Mouse (Mus musculus) midbrain, embryonic 15.5 days (tissue): ENCODE results near the gene Qpct. TPM values are rescaled to one million over a fixed set of nuclear protein-coding genes. Genes with fewer than 3 reads are reported as not detected.

Experiments used
- ATAC-seq: fragments of 200-750 bp; cut with Nextera tagmentation; replicated peaks from 2 replicates; pipeline ENCODE4 v1.8.0; 2017; ENCODE audit warnings: moderate TSS enrichment
- H3K27ac ChIP-seq: fragments of 300-500 bp; sonication (generic); 2 replicates; pipeline ENCODE4 v1.5.1; 2015; ENCODE audit warnings: mild to moderate bottlenecking, inconsistent platforms
- H3K27me3 ChIP-seq: fragments of 300-500 bp; sonication (generic); replicated peaks from 2 replicates; pipeline ENCODE4 v1.6.1; 2015; ENCODE audit warnings: inconsistent platforms
- H3K36me3 ChIP-seq: fragments of 300-500 bp; sonication (generic); replicated peaks from 2 replicates; pipeline ENCODE4 v1.6.1; 2015; ENCODE audit warnings: inconsistent platforms
- H3K4me1 ChIP-seq: fragments of 300-500 bp; sonication (generic); 2 replicates; pipeline ENCODE4 v1.6.1; 2015; ENCODE audit warnings: inconsistent platforms
- H3K4me2 ChIP-seq: fragments of 300-500 bp; sonication (generic); 2 replicates; pipeline ENCODE4 v1.6.1; 2015; ENCODE audit warnings: inconsistent platforms, mild to moderate bottlenecking, moderate library complexity
- H3K4me3 ChIP-seq: fragments of 300-500 bp; sonication (generic); 2 replicates; pipeline ENCODE4 v1.5.1; 2015; ENCODE audit warnings: mild to moderate bottlenecking, inconsistent platforms
- H3K9ac ChIP-seq: fragments of 300-500 bp; sonication (generic); 2 replicates; pipeline ENCODE4 v1.6.1; 2015; ENCODE audit warnings: mild to moderate bottlenecking, inconsistent platforms
- H3K9me3 ChIP-seq: fragments of 300-500 bp; sonication (generic); 2 replicates; pipeline ENCODE4 v1.6.1; 2016; ENCODE audit warnings: inconsistent platforms
- WGBS: fragments of 180-500 bp; shearing (Covaris S2); methylation state at CpG from one replicate; pipeline ENCODE4 v1.1.7; 2015; ENCODE audit warnings: mixed read lengths; 5-methylcytosine and 5-hydroxymethylcytosine counted together
- polyA plus RNA-seq: library from polyadenylated mRNA; unstranded; fragments of >200 nt; fragmentation: Nextera tagmentation; extraction: Ambion mirVana; gene quantifications from 2 replicates; pipeline ENCODE4 v1.2.1, GENCODE M21; 2015

The Qpct gene
- polyA plus RNA-seq: 17.9 and 19.7 TPM in 2 replicates

DNA sequence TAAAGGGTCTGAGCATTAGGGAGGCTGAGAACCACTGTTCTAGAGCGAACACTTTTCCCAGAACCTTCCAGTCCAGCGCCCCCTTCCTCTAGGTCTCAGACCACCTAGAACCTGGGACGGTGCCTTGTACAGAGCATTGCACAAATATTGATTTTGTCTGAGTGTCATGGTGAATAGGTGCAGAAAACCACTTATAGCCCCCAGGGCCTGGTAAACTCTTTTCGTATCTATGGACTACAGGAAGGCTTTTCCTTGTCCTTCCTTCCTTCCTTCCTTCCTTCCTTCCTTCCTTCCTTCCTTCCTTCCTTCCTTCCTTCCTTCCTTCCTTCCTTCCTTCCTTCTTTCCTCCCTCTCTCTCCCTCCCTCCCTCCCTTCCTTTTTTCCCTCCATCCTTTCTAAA, at the start of gene Qpct:
Gene Qpct (plus strand): TSS at position 301 of the 400 bp plus-strand sequence.
- WGBS: 72% methylated on average over 4 of the region's 4 CpGs
- peak within 1 kb of the TSS; percentile 78 for H3K9ac ChIP-seq
- H3K9me3 ChIP-seq: no peaks in the 10 kb centered on the region
- peak within 1 kb of the TSS; percentile 91 for H3K4me2 ChIP-seq
- H3K4me1 ChIP-seq: peaks cover 9% of the 10 kb centered on the region
- H3K36me3 ChIP-seq: no peaks in the 10 kb centered on the region
- H3K27me3 ChIP-seq: no peaks in the 10 kb centered on the region
- peak; percentile 18; the same call in 1 of the 2 replicates for ATAC-seq
- H3K27ac ChIP-seq: peak within 1 kb of the TSS; percentile 85
- H3K4me3 ChIP-seq: peak within 1 kb of the TSS; percentile 90

DNA sequence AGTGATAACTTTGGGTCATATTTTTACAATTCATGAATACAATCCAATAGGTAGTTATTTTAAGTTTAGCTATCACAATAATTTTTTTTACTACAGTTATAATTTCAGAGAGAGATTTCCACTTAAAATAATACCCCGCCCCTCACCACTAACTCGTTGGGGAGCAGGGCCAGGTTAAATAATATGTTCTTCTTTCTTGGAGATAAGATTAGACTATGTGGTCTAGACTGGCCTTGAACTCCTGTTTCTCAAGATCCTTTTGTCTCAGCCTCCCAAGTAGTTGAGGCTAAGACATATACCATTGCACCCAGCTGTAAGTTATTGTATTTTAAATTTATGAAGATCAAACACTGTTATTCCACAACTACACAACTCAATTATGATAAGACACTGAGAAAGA, 38.1 kb upstream of the Qpct start:
- WGBS: 91% methylated on average over 2 of the region's 2 CpGs
- Histone ChIP-seq H3K27me3 (no peaks in the 10 kb centered on the region), H3K9ac (no peak overlapping the region), H3K27ac (no peak overlapping the region), H3K4me3 (no peak overlapping the region), H3K36me3 (no peaks in the 10 kb centered on the region), H3K4me2 (no peak overlapping the region), H3K4me1 (peaks cover 3% of the 10 kb centered on the region; the same call in 1 of the 2 replicates), H3K9me3 (no peaks in the 10 kb centered on the region)
- no peak for ATAC-seq

DNA sequence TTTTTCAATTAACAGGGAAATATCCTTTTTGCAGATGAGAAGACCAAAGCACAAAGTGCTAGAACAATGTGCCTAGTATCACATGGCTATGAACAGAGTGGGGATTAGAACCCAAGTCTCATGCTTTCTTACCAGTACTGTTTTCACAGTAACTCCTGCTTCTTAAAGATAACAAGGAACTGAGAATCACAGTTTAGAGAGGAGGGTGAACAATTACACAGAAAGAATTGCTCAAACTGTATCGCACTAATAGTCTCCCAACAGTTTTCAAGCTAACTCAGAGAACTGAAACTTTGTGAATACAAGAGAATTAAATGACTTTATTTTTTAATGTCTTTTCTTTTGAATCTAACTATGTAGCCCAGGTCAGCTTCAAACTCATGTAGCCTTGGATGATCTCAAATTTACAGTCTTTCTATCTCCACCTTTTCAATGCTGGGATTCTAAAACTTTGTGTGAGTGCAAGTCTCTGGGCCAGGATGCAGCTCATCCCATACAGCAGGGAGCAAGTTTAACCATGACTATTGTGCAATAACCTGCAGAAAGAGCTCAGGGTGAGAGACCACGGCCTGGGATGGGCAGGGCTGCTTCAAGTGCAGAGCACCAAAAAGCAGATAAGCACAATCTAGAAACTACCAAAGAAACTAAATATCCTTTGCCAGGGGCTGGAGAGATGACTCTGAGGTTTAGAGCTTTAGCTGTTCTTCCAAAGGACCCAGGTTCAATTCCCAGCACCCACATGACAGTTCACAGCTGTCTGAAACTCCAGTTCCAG, 36.6 kb upstream of the Qpct start:
- Histone ChIP-seq H3K4me3 (no peak overlapping the region), H3K4me2 (no peak overlapping the region), H3K27ac (no peak overlapping the region), H3K9me3 (no peaks in the 10 kb centered on the region), H3K27me3 (no peaks in the 10 kb centered on the region), H3K4me1 (peaks cover 16% of the 10 kb centered on the region; the same call in 1 of the 2 replicates), H3K36me3 (no peaks in the 10 kb centered on the region), H3K9ac (no peak overlapping the region)
- 92% methylated on average over 2 of the region's 2 CpGs for WGBS
- no peak for ATAC-seq

DNA sequence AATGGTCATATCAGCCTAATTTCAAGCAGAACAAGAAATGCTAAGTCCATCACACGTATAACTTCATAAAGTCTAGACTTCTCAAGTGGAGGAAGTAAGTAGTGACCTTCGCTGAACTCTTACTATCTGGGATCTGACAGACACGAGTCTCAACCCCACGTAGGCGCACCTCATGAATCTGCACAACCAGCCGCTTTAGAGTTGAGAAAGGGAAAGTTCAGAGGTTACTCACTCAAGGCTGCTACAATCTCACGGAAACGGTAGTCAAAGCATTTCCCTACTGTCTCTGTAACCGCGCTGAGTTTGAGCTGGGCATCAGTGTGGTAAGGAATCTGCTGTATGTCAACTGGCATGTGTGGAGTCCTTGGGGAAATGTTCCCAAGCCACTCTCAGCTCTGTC, 35.9 kb upstream of the Qpct start:
- no peak overlapping the region for H3K4me2 ChIP-seq
- H3K4me3 ChIP-seq: no peak overlapping the region
- no peak for ATAC-seq
- no peak overlapping the region for H3K27ac ChIP-seq
- no peaks in the 10 kb centered on the region for H3K27me3 ChIP-seq
- peaks cover 17% of the 10 kb centered on the region for H3K4me1 ChIP-seq
- H3K36me3 ChIP-seq: no peaks in the 10 kb centered on the region
- WGBS: 89% methylated on average over 10 of the region's 10 CpGs
- H3K9ac ChIP-seq: no peak overlapping the region
- no peaks in the 10 kb centered on the region for H3K9me3 ChIP-seq

DNA sequence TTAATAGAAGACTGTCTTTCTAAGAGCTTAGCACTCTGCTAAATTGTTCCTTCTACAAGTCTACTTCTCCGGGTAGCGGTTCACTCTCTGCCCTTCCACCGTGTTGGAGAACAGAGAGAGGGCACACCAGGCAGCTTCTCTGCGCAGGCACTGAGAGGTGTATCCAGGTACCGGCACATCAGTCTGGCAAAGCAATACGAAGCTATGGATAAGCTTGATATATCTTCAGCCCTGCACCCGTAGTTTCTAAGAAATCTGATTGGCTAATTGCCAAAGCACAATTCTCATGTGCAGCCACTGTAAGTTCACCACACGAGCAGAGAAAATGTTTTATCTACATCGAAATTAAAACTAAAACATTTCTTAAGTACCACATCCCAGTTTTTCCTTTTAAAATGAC, 33.3 kb upstream of the Qpct start:
- H3K4me2 ChIP-seq: peak overlapping the region; percentile 27; the same call in 1 of the 2 replicates
- 0 out of 2 replicates have a peak, but pooled peaks cover 10% of the 10 kb centered on the region for H3K27me3 ChIP-seq
- 58% methylated on average over 9 of the region's 9 CpGs for WGBS
- peaks cover 20% of the 10 kb centered on the region for H3K4me1 ChIP-seq
- ATAC-seq: no peak
- no peaks in the 10 kb centered on the region for H3K9me3 ChIP-seq
- no peak overlapping the region for H3K27ac ChIP-seq
- no peak overlapping the region for H3K9ac ChIP-seq
- H3K4me3 ChIP-seq: no peak overlapping the region
- no peaks in the 10 kb centered on the region for H3K36me3 ChIP-seq

DNA sequence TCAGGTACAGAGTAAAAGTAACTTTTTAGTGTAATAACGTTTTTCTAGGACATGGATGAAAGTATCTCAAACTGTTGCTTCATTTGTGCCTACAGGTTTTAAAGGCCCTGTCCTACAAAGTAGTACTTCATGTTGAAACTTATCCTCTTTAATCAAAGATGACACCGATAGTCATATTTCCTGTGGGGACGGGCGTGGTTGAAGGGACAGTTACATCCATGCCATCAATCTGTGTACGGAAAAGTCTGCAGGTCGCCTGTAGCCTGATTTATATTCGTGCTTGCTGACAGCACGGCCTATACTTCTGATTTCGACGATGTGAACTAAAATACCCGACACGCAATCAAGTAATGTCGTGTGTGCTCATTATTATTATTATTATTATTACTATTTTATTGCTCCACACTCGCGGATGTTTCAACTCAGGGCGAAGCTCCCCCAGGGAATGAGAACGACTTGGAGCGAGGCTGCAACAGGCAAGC, 31.9 kb upstream of the Qpct start:
- Histone ChIP-seq H3K9ac (peak overlapping the region; percentile 63), H3K27ac (peak overlapping the region; percentile 69), H3K4me3 (peak overlapping the region; percentile 80), H3K36me3 (no peaks in the 10 kb centered on the region), H3K27me3 (0 out of 2 replicates have a peak, but pooled peaks cover 10% of the 10 kb centered on the region), H3K4me2 (peak overlapping the region; percentile 86), H3K9me3 (no peaks in the 10 kb centered on the region), H3K4me1 (peaks cover 20% of the 10 kb centered on the region)
- under 1% methylated on average over 18 of the region's 18 CpGs for WGBS
- ATAC-seq: peak; percentile 16; the same call in 1 of the 2 replicates

DNA sequence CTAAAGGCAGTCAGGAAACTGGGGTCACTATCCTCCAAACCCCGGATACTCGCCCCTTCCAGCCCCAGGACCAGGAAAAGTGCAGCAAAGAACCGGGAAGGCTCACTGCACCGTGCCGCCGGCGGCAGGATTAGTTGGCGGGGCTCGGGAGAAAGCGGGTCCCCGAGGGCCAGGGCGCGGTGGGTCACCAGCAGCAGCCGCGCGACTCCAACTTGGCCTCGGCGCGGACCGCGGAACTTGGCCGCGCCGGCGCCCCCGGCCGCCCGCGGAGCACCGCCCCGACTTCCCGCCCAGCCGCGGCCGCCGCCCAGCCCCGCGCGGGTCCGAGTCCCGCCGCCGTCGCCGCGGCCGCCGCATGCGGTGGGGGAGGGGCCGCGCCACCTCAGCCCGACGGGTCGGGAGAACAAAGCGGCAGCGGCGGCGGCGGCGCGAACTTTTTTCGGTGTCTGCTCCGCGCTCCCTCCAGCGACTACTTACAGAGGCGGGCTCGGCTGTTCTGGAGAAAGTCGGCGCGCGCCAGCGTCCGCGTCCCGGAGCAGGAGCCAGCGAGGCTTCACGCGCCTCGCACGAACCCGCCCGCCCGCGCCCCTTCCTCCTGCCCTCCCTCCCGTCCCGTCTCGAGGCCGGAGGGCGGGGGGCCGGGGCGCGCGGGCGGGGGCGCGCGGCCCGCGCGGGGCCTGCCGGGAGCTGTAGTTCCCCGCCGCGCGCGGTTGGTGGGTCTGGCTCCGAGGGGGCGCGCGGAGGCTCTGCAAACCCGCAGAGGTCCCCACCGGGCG, 31.3 kb upstream of the Qpct start, which contains the start of gene Prkd3:
Gene Prkd3 (minus strand): TSS at position 609 of the 776 bp plus-strand sequence.
- Histone ChIP-seq H3K9me3 (no peaks in the 10 kb centered on the region), H3K27me3 (0 out of 2 replicates have a peak, but pooled peaks cover 10% of the 10 kb centered on the region), H3K4me2 (peak within 1 kb of the TSS; percentile 86), H3K4me3 (peak within 1 kb of the TSS; percentile 80), H3K27ac (peak within 1 kb of the TSS; percentile 69), H3K36me3 (no peaks in the 10 kb centered on the region), H3K9ac (peak within 1 kb of the TSS; percentile 63), H3K4me1 (peaks cover 20% of the 10 kb centered on the region)
- under 1% methylated on average over 54 of the region's 113 CpGs for WGBS
- peak; percentile 93 for ATAC-seq

DNA sequence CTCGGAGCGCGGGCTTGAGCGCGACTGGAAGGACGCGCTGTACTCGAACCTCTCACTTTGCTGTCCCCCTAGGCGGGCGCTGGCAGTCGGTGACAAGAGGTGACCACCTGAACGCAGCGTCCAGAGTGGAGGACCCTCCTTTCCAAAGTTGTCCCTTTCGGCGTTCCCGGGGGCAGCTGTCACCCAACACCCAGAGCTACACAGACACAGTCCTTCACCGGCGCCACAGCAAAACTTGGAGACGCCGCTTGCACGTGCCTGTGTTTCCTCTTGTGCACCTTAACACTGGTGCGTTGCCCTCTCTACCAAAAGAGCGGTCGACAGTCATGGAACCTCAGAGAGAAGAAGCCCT, 30.7 kb upstream of the Qpct start:
- Histone ChIP-seq H3K4me1 (peaks cover 20% of the 10 kb centered on the region), H3K9ac (peak overlapping the region; percentile 63), H3K4me3 (peak overlapping the region; percentile 80), H3K36me3 (no peaks in the 10 kb centered on the region), H3K27ac (no peak overlapping the region), H3K9me3 (no peaks in the 10 kb centered on the region), H3K27me3 (0 out of 2 replicates have a peak, but pooled peaks cover 10% of the 10 kb centered on the region), H3K4me2 (peak overlapping the region; percentile 86)
- ATAC-seq: peak; percentile 76; the same call in 1 of the 2 replicates
- WGBS: under 1% methylated on average over 24 of the region's 24 CpGs

DNA sequence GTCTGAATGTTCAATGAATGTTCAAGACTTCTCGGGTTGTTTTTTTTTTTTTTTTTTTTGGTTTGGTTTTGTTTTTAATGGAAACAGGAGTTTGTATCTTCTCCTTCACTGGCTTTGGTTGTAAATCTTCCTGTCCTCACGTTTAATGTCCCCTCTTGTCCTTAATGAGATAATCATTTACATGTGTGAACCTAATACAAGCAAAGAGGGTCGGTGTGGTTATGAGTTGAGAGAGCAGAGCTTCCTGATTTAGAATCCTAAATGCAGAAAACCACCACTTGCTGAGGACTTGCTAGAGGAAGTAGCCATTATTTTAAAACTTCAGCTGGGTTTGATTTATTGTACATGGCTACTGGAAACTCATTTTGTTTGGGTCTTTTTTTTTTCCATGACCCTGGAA, 29.0 kb upstream of the Qpct start:
- Histone ChIP-seq H3K27me3 (0 out of 2 replicates have a peak, but pooled peaks cover 10% of the 10 kb centered on the region), H3K4me2 (no peak overlapping the region), H3K9ac (no peak overlapping the region), H3K4me3 (no peak overlapping the region), H3K9me3 (no peaks in the 10 kb centered on the region), H3K27ac (no peak overlapping the region), H3K4me1 (peaks cover 20% of the 10 kb centered on the region), H3K36me3 (no peaks in the 10 kb centered on the region)
- WGBS: 66% methylated on average over 3 of the region's 3 CpGs
- no peak for ATAC-seq

DNA sequence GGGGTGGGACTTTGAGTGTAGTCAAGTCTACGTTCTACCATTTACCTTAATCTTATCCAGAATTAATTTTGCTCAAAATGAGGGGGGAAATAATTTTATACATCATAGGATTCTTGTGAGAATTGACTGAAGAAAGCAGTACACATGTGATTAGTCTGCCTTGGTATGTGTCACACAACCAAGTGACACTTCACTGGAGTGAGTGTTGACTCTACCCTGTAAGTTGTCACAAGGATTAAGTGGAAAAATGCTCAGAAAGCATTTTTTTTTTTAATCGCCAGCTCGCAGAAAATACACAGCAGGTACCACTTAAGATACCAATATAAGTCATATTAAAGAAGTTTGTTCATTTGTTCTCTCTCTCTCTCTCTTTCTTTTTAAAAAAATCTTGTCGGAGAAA, 27.2 kb upstream of the Qpct start:
- H3K27ac ChIP-seq: no peak overlapping the region
- H3K27me3 ChIP-seq: 0 out of 2 replicates have a peak, but pooled peaks cover 10% of the 10 kb centered on the region
- 75% methylated on average over 4 of the region's 4 CpGs for WGBS
- no peaks in the 10 kb centered on the region for H3K36me3 ChIP-seq
- no peak overlapping the region for H3K4me3 ChIP-seq
- H3K9ac ChIP-seq: no peak overlapping the region
- H3K4me2 ChIP-seq: no peak overlapping the region
- peaks cover 10% of the 10 kb centered on the region for H3K4me1 ChIP-seq
- H3K9me3 ChIP-seq: no peaks in the 10 kb centered on the region
- ATAC-seq: no peak

DNA sequence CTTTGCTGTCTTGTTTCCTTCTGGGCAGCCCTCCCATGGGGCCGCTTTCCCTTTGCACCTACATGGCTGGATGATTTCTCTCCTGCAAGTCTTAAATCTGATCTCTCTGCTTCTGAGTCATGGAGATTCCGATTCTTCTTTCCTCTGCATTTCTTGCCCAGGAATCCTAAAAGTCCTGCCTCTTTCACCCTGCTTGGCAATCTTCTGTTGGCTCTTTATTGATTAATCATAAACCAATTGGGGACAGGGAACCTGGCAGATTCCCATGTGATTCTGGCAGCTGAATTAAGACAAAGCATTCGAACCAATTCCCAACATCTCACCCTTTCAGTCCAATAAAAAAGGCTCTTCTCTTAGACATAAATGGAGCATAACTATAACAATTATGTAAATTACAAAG, 22.5 kb upstream of the Qpct start:
- Histone ChIP-seq H3K36me3 (no peaks in the 10 kb centered on the region), H3K4me3 (no peak overlapping the region), H3K9ac (no peak overlapping the region), H3K4me2 (no peak overlapping the region), H3K4me1 (no peaks in the 10 kb centered on the region), H3K9me3 (no peaks in the 10 kb centered on the region), H3K27me3 (no peaks in the 10 kb centered on the region), H3K27ac (no peak overlapping the region)
- 91% methylated on average over 3 of the region's 3 CpGs for WGBS
- no peak for ATAC-seq

DNA sequence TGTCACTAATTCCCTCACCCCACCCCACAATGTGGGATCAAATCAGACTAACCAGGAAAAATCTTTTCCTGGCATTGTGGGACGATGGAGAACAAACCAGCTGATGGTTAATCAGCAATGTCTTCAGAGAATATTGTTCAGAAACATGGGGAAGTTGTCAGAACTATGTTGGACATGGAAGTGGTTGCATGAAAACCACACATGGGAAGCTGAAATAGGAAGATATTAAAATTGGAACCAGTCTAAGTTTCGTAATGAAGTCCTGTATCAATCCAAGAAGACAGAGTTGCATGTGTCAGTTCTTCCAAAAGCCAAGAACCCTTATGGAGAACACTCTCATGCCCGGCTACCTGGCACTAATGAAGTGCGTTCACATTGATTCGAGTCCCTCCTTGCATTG, 20.1 kb upstream of the Qpct start:
- no peak overlapping the region for H3K9ac ChIP-seq
- H3K4me2 ChIP-seq: no peak overlapping the region
- no peaks in the 10 kb centered on the region for H3K4me1 ChIP-seq
- no peak overlapping the region for H3K4me3 ChIP-seq
- H3K9me3 ChIP-seq: no peaks in the 10 kb centered on the region
- no peaks in the 10 kb centered on the region for H3K36me3 ChIP-seq
- no peak for ATAC-seq
- H3K27me3 ChIP-seq: no peaks in the 10 kb centered on the region
- 90% methylated on average over 5 of the region's 5 CpGs for WGBS
- H3K27ac ChIP-seq: no peak overlapping the region
